Mouse (Mus musculus): Measurements from ENCODE around the gene Shisa9. TPM values are rescaled to one million over a fixed set of nuclear protein-coding genes. Genes with fewer than 3 reads are reported as not detected.

The Shisa9 gene
- polyA plus RNA-seq, 1 experiment from 2014 or later = 5.1 TPM

DNA sequence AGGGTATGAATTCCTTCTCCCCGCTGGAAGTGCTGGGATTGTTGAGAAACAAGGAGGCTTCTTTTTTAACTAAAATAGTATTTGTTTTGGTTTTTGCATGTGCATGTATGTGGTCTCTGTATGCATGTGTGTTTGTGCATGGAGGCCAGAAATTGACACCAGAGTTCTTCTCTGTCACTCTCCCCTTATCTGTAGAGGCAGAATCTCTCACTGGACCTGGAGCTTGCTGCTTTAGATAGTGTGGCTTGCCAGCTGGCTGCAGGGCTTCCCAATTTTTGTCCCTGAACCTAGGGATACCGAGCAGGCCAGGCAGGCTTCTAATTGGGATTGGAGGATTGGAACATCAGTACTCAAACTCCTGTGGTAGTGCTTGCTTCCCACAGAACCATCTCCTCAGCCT, 99.2 kb downstream of the Shisa9 start:
- Histone ChIP-seq H3K9me3 (no peaks in the 10 kb centered on the region), H3K9ac (no peak overlapping the region), H3K4me1 (replicated peaks) (no peaks in the 10 kb centered on the region), H3K4me2 (no peak overlapping the region), H3K4me3 (no peak overlapping the region), H3K27me3 (no peaks in the 10 kb centered on the region), H3K27ac (no peak overlapping the region), H3K36me3 (no peaks in the 10 kb centered on the region)
- WGBS = 90% methylated on average over 2 of the region's 2 CpGs
- no peak for ATAC-seq (ENCODE audit: low FRiP score)

DNA sequence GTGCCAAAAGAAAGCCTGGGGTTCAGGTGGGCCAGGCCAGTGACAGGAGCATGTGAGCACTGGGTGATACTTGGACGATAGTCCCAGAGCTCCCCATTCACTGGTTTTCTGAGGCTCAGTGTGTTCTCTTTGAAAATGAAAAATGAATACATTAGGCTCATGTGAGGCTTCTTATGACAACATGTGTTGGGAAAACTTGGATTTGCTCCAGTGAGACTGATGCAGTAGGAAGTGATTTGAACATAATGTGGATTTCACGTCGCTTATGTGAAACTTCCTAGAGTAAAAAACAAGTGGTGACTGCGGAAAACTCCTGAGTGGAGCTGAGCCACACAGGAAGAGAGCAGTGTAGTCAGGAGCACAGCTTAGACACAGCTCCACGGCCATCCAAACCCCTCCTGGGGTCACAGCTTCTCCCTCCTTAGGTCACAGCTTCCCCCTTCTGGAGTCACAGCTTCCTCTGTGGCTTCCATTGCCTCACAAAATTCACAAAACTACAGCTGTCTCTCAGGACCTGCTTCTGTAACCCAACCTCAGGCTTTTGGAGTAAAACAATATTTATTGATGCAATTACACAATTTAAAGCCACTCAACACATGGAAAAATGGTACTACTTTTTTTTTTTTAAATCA, 106.8 kb downstream of the Shisa9 start:
- H3K4me3 ChIP-seq = no peak overlapping the region
- H3K9ac ChIP-seq = no peak overlapping the region
- H3K27me3 ChIP-seq = no peaks in the 10 kb centered on the region
- 83% methylated on average over 5 of the region's 5 CpGs for WGBS
- H3K27ac ChIP-seq = no peak overlapping the region
- no peak overlapping the region for H3K4me2 ChIP-seq
- ATAC-seq (ENCODE audit: low FRiP score) = no peak
- H3K36me3 ChIP-seq = no peaks in the 10 kb centered on the region
- H3K9me3 ChIP-seq = no peaks in the 10 kb centered on the region
- H3K4me1 ChIP-seq (replicated peaks) = peaks cover 7% of the 10 kb centered on the region; the same call in 1 of the 2 replicates

DNA sequence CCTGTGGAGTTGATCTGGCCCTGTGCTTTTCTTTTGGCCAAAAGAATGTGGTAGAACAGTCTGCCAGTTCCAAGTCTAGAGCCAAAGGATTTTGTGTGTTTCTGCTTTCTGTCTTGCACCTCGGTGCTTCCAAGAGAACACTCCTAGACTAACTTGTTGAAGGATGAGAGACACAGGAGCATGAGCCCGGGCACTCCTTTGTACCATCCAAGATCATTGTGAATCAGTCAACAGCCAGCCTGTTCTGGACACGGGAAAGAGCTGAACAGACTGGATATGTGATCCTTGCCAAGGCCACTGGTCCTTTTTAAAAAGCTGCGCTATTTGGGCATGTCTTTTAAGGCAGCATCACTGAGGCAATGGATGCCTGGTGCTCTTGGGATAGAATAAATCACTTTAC, 109.3 kb downstream of the Shisa9 start:
- Histone ChIP-seq H3K9me3 (no peaks in the 10 kb centered on the region), H3K4me2 (no peak overlapping the region), H3K27ac (no peak overlapping the region), H3K27me3 (no peaks in the 10 kb centered on the region), H3K36me3 (no peaks in the 10 kb centered on the region), H3K4me1 (replicated peaks) (peaks cover 7% of the 10 kb centered on the region; the same call in 1 of the 2 replicates), H3K4me3 (no peak overlapping the region), H3K9ac (no peak overlapping the region)
- ATAC-seq (ENCODE audit: low FRiP score) = no peak
- 83% methylated on average over 4 of the region's 4 CpGs for WGBS

DNA sequence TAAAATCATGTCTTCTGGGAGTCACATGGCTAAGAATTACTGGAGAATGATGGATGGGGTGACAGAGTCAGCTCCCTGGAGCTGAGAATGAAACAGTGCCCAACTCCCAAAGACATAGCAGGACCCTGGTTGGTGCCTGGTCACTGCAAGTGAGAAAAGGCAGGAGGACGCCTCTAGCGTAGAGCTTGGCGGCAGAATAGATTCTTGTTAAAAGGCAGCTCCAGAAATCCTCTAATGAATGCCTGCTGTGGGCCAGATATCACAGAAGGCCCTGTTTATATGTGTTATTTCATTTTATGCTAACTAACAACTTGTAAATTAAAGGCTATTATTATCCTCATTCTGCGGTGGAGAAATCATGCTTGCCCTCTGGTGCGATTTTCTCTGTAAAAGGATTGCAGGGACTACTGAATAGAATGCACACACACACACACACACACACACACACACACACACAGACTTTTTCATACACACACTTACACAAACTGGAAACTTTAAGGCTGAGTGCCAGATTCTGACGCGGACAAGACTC, 110.9 kb downstream of the Shisa9 start:
- H3K4me3 ChIP-seq = no peak overlapping the region
- H3K27ac ChIP-seq = no peak overlapping the region
- H3K4me1 ChIP-seq (replicated peaks) = peaks cover 7% of the 10 kb centered on the region; the same call in 1 of the 2 replicates
- ATAC-seq (ENCODE audit: low FRiP score) = no peak
- 77% methylated on average over 7 of the region's 7 CpGs for WGBS
- H3K27me3 ChIP-seq = no peaks in the 10 kb centered on the region
- no peak overlapping the region for H3K4me2 ChIP-seq
- no peaks in the 10 kb centered on the region for H3K36me3 ChIP-seq
- no peak overlapping the region for H3K9ac ChIP-seq
- no peaks in the 10 kb centered on the region for H3K9me3 ChIP-seq

DNA sequence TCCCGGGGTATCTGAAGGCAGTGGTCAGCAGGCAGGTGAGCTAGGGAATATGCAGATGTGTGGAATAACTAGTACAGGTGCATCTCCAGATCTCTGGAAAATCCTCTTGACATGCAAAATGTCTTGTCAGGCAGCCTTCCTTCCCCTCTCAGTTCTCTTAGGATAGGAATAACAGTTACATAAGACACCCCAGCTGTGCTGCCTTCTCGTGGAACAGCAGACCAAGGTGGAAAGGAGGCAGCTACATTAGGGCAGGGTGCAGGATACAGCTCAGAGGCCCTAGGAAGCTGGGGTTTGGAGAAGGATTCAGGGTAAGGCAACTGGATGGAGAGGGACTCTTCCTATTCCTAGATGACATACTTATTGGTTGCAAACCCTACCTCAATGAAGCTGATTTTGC, 111.5 kb downstream of the Shisa9 start:
- no peaks in the 10 kb centered on the region for H3K27me3 ChIP-seq
- H3K4me1 ChIP-seq (replicated peaks) = peaks cover 7% of the 10 kb centered on the region; the same call in 1 of the 2 replicates
- no peak overlapping the region for H3K9ac ChIP-seq
- no peak for ATAC-seq (ENCODE audit: low FRiP score)
- H3K4me3 ChIP-seq = no peak overlapping the region
- 77% methylated on average over 2 of the region's 2 CpGs for WGBS
- no peaks in the 10 kb centered on the region for H3K36me3 ChIP-seq
- no peaks in the 10 kb centered on the region for H3K9me3 ChIP-seq
- H3K4me2 ChIP-seq = no peak overlapping the region
- H3K27ac ChIP-seq = no peak overlapping the region

DNA sequence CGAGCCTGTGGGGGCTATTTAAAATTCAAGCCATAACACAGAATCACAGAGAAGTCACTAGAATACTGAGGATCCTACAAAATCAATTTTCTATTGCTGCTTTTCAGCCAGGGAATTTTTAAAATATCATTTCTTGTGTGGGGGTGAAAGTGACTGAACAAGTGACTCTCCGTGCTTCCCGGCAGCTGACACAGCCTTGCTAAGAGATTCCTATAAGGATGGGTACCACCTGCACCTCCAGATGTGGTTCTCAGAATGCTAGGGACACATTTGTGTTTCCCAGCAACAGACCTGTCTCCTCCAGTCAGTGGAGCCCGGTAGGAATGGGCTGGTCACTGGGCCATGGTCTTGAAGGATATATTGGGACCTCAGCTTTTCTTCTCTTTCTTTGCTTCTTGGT, 124.5 kb downstream of the Shisa9 start:
- Histone ChIP-seq H3K9me3 (no peaks in the 10 kb centered on the region), H3K36me3 (no peaks in the 10 kb centered on the region), H3K4me2 (no peak overlapping the region), H3K27me3 (no peaks in the 10 kb centered on the region), H3K4me3 (no peak overlapping the region), H3K27ac (no peak overlapping the region), H3K4me1 (replicated peaks) (no peaks in the 10 kb centered on the region), H3K9ac (no peak overlapping the region)
- 89% methylated on average over 4 of the region's 4 CpGs for WGBS
- ATAC-seq (ENCODE audit: low FRiP score) = no peak

DNA sequence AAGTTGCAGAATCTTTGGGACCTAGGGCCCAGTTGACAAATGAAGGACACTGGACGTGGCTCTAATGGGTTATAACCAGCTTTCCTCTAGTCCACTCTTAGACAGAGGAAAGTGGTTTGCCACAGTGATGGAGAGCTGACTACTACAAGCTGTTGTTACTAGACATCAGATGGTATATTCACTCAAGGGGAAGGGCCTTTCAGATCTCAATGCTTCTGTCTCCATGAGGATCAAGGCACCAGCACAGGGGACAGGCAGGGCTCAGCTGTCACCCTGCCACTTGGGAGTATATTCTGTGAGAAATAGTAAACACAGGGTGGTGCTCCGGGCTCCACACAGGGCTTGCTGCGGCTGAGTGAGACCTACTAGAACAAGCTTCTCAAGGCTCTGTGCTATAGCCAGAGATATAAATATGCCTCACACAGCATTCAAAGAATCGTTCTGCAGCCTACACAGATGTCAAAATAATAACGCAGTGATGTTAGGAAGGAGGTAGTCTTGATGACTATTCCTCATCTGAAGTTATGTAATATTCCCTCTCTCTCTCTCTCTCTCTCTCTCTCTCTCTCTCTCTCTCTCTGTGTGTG, 127.0 kb downstream of the Shisa9 start:
- H3K36me3 ChIP-seq = no peaks in the 10 kb centered on the region
- H3K4me2 ChIP-seq = no peak overlapping the region
- no peak overlapping the region for H3K9ac ChIP-seq
- WGBS = 85% methylated on average over 5 of the region's 5 CpGs
- H3K9me3 ChIP-seq = no peaks in the 10 kb centered on the region
- H3K4me1 ChIP-seq (replicated peaks) = peaks cover 14% of the 10 kb centered on the region
- H3K27ac ChIP-seq = no peak overlapping the region
- no peaks in the 10 kb centered on the region for H3K27me3 ChIP-seq
- no peak overlapping the region for H3K4me3 ChIP-seq
- no peak for ATAC-seq (ENCODE audit: low FRiP score)

DNA sequence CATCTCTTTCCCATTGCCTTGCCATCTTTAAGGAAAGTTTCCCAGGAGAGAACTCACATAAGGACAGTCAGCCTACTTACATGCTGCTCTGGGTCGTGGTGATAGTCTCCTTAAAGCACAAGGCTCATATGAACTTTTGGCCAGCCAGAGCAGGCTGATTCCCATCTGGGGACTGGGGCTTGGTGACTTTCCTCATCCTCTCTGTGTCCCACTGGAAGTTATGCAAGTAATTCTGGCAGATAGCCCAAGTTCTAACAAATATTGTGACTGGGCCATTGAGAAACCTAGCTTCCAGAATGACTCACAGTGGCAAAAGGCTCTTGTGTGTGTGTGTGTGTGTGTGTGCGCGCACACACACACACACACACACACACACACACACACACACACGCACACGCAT, 130.5 kb downstream of the Shisa9 start:
- no peaks in the 10 kb centered on the region for H3K9me3 ChIP-seq
- no peak overlapping the region for H3K27ac ChIP-seq
- H3K4me1 ChIP-seq (replicated peaks) = peaks cover 14% of the 10 kb centered on the region
- 91% methylated on average over 5 of the region's 5 CpGs for WGBS
- H3K4me2 ChIP-seq = no peak overlapping the region
- no peak overlapping the region for H3K4me3 ChIP-seq
- no peaks in the 10 kb centered on the region for H3K36me3 ChIP-seq
- H3K9ac ChIP-seq = no peak overlapping the region
- H3K27me3 ChIP-seq = no peaks in the 10 kb centered on the region
- no peak for ATAC-seq (ENCODE audit: low FRiP score)

DNA sequence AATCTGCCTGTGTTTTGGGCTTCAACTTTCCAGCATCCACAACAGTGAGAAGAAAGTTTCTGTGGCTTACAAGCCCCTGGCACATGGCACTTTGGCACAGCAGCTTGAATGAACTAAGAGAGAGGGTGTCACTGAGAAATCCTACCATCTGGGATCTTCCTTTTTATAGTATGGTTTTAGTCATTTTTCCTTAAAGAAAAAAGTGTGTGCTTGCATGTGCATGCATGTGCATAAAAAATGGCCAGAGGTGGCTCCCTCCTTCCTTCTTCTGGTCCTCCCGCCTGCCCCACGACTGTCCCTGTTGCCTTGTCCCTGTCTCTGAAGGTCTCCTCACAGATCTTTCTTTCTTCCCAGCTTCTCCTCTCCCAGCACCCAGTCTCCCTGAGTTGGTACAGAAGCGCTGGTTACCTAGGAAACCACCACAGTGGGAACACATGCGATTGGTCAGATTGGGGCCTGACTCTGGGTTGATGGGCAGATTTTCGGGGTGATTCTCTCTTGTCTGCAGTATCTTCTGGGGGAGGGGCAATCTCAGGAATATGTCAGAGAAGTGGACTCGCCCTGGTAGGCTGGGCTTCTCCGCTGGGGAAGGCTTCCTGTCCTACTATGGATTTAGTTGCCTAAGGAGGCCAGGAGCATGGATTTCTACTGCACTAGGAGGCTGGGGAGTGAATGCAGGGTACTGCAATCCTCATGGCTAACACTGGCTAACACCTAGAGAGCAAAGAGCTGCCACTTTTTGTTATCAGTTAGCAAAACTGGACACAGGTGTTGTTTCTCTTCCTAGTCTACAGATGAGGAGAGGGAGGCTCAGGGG, 131.3 kb downstream of the Shisa9 start:
- no peaks in the 10 kb centered on the region for H3K36me3 ChIP-seq
- no peak overlapping the region for H3K4me3 ChIP-seq
- H3K9ac ChIP-seq = no peak overlapping the region
- H3K27ac ChIP-seq = no peak overlapping the region
- H3K4me1 ChIP-seq (replicated peaks) = peaks cover 14% of the 10 kb centered on the region
- peak; percentile 77 for ATAC-seq (ENCODE audit: low FRiP score)
- H3K27me3 ChIP-seq = no peaks in the 10 kb centered on the region
- H3K4me2 ChIP-seq = no peak overlapping the region
- no peaks in the 10 kb centered on the region for H3K9me3 ChIP-seq
- WGBS = 33% methylated on average over 7 of the region's 7 CpGs

DNA sequence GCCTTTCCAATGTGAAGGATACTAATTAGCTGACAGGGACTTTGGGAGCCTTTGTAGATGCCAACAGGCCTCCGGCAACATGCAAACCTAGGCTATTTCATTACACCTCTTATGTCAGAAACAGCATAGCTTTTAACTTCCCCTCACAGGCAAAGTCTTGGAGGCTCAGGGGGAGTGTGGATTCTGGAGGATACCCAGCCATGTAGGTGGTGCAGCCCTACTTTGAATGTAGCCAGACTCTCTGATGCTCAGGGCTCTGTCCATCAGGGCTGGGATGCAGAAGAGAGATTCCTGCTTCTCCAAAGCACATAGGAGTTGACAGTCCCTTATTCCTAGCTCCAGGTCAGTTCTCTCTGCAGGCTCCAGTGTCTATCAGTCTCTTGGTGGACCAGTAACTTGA, 133.0 kb downstream of the Shisa9 start:
- WGBS = 98% methylated on average over 1 of the region's 1 CpGs
- no peak for ATAC-seq (ENCODE audit: low FRiP score)
- H3K9me3 ChIP-seq = no peaks in the 10 kb centered on the region
- H3K4me2 ChIP-seq = no peak overlapping the region
- H3K9ac ChIP-seq = no peak overlapping the region
- no peak overlapping the region for H3K4me3 ChIP-seq
- H3K27ac ChIP-seq = no peak overlapping the region
- H3K36me3 ChIP-seq = no peaks in the 10 kb centered on the region
- H3K27me3 ChIP-seq = no peaks in the 10 kb centered on the region
- peaks cover 14% of the 10 kb centered on the region for H3K4me1 ChIP-seq (replicated peaks)

DNA sequence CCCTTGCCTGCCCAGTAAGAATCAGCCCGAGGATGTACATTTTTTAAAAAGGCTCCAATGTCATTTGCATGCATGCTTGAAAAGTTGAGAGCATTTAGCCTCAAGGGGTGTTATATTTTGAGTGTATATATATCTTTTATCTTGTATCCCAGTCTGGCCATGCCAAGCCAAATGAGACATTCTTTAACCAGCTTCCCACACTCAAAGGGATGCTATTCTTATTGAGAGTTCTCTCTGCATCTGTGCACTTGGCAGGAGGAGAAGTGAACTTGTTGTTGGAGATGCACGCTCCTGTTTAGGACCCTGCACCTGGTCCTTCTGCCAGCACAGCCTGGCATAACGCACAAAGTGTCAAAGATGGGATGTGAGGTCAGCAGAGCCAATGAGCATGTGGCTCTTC, 135.6 kb downstream of the Shisa9 start:
- Histone ChIP-seq H3K9me3 (no peaks in the 10 kb centered on the region), H3K36me3 (no peaks in the 10 kb centered on the region), H3K27me3 (no peaks in the 10 kb centered on the region), H3K4me2 (no peak overlapping the region), H3K27ac (no peak overlapping the region), H3K9ac (no peak overlapping the region), H3K4me3 (no peak overlapping the region), H3K4me1 (replicated peaks) (peaks cover 14% of the 10 kb centered on the region)
- ATAC-seq (ENCODE audit: low FRiP score) = no peak
- 91% methylated on average over 3 of the region's 3 CpGs for WGBS

DNA sequence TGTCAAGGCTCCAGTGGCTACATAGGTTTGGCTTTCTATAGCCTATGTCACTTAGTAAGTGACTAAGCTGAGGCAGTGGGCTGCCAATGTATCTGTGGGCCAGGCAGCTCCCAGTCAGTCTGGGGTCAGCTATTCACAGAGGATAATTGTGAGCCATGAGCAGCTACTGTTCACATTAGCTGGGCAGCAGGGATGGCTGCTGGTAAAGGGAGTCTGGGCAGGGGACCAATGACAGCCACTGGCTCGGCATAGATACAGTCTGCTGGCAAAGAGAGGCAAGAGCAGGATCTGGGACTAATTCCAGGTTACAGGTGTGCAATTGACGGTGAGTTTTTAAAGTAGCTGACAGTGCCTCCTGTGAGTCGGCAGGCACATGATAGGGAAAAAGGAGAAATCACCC, 145.9 kb downstream of the Shisa9 start:
- Histone ChIP-seq H3K9me3 (0 out of 2 replicates have a peak, but pooled peaks cover 4% of the 10 kb centered on the region), H3K9ac (no peak overlapping the region), H3K4me1 (replicated peaks) (no peaks in the 10 kb centered on the region), H3K27me3 (no peaks in the 10 kb centered on the region), H3K36me3 (no peaks in the 10 kb centered on the region), H3K4me3 (no peak overlapping the region), H3K27ac (no peak overlapping the region), H3K4me2 (no peak overlapping the region)
- WGBS = 85% methylated on average over 3 of the region's 3 CpGs
- ATAC-seq (ENCODE audit: low FRiP score) = no peak

Measured in hindbrain, embryonic 13.5 days (tissue).